Mouse (Mus musculus) forebrain, embryonic 11.5 days (tissue): ENCODE data around the gene Zfp672. TPM values are rescaled to one million over a fixed set of nuclear protein-coding genes. Genes with fewer than 3 reads are reported as not detected.

Experiments used
- ATAC-seq: fragments of 200-750 bp; cut with Nextera tagmentation; replicated peaks from 2 replicates; pipeline ENCODE4 v1.8.0; 2017; ENCODE audit warnings: moderate TSS enrichment; ENCODE audit not compliant: low FRiP score
- DNase-seq: peaks from one replicate; pipeline ENCODE4 v3.0.0-alpha.2; 2017; ENCODE audit warnings: low spot score
- H3K27ac ChIP-seq: fragments of 300-500 bp; sonication (generic); 2 replicates; pipeline ENCODE4 v1.5.1; 2014; ENCODE audit warnings: low read depth, low read length
- H3K27me3 ChIP-seq: fragments of 300-500 bp; sonication (generic); 2 replicates; pipeline ENCODE4 v1.6.1; 2014; ENCODE audit warnings: mild to moderate bottlenecking, low read length, mixed read lengths; ENCODE audit not compliant: control insufficient read depth, insufficient read depth
- H3K36me3 ChIP-seq: fragments of 300-500 bp; sonication (generic); 2 replicates; pipeline ENCODE4 v1.6.1; 2014; ENCODE audit warnings: mild to moderate bottlenecking, low read length, moderate library complexity, mixed read lengths; ENCODE audit not compliant: control insufficient read depth, insufficient read depth
- H3K4me1 ChIP-seq: fragments of 300-500 bp; sonication (generic); replicated peaks from 2 replicates; pipeline ENCODE4 v1.6.1; 2014; ENCODE audit warnings: low read length, mixed read lengths; ENCODE audit not compliant: control insufficient read depth, insufficient read depth
- H3K4me2 ChIP-seq: fragments of 300-500 bp; sonication (generic); 2 replicates; pipeline ENCODE4 v1.6.1; 2014; ENCODE audit warnings: low read depth, mild to moderate bottlenecking, low read length, moderate library complexity, mixed read lengths; ENCODE audit not compliant: severe bottlenecking
- H3K4me3 ChIP-seq: fragments of 300-500 bp; sonication (generic); 2 replicates; pipeline ENCODE4 v1.5.1; 2014; ENCODE audit warnings: low read depth, low read length
- H3K9ac ChIP-seq: fragments of 300-500 bp; sonication (generic); 2 replicates; pipeline ENCODE4 v1.6.1; 2014; ENCODE audit warnings: low read length
- H3K9me3 ChIP-seq: fragments of 300-500 bp; sonication (generic); 2 replicates; pipeline ENCODE4 v1.6.1; 2016; ENCODE audit warnings: low read length, mixed read lengths; ENCODE audit not compliant: control insufficient read depth
- WGBS: fragments of 180-500 bp; shearing (Covaris S2); extraction: QIAGEN DNeasy Blood & Tissue Kit; methylation state at CpG from one replicate; pipeline ENCODE4 v1.1.7; 2014; 5-methylcytosine and 5-hydroxymethylcytosine counted together
- polyA plus RNA-seq: library from polyadenylated mRNA; unstranded; fragments of >200 nt; fragmentation: Nextera tagmentation; extraction: Ambion mirVana; gene quantifications from 2 replicates; pipeline ENCODE4 v1.2.1, GENCODE M21; 2014

Zfp672 gene
- polyA plus RNA-seq, 1 experiment from 2014 or later, result 33.2 TPM

DNA sequence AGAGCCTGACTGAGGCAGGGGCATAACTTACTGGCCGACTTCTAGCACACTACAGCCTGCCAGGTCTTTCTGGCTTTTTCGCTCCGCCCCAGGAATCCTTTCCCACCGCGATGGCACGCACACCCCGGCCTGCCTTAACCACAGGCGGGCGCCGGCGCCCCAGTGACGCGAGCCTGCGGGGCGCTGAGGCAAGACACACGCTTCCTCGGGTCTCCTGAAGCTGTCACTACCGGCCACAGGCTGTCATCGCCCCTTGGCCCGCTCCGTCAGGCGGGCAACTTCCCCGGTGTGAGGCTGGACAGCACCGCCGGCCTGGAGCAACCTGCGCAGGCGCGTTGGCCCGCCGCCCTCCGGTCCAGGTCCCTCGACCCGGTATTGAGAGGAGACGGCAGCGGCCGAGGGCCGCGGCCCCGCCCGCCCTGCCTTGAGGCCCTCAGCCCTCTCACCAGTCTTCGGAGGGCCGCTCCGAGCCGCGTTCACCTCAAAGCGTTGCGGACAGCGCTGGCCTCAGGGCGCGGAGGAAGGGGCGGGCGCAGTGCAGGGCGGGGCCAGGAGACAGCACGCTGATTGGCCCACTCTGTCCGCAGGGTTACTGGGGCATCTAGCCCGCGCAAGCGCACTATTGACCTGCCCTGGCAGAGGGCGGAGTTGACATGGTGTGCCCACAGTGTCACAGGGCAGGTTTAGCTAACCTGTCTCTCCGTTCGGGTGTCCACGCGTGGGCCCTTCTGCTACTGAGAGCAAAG, 7.1 kb downstream of the Zfp672 start:
- peak overlapping the region; percentile 83 for H3K9ac ChIP-seq
- WGBS, result under 1% methylated on average over 56 of the region's 63 CpGs
- ATAC-seq (peak; percentile 99), DNase-seq (peak; percentile 98)
- H3K4me3 ChIP-seq, result peak overlapping the region; percentile 73
- H3K27ac ChIP-seq, result peak overlapping the region; percentile 92
- no peaks in the 10 kb centered on the region; the same call in 1 of the 2 replicates for H3K36me3 ChIP-seq
- H3K27me3 ChIP-seq, result no peaks in the 10 kb centered on the region
- H3K4me2 ChIP-seq, result peak overlapping the region; percentile 76
- no peaks in the 10 kb centered on the region for H3K9me3 ChIP-seq
- peaks cover 6% of the 10 kb centered on the region; the same call in 1 of the 2 replicates for H3K4me1 ChIP-seq

DNA sequence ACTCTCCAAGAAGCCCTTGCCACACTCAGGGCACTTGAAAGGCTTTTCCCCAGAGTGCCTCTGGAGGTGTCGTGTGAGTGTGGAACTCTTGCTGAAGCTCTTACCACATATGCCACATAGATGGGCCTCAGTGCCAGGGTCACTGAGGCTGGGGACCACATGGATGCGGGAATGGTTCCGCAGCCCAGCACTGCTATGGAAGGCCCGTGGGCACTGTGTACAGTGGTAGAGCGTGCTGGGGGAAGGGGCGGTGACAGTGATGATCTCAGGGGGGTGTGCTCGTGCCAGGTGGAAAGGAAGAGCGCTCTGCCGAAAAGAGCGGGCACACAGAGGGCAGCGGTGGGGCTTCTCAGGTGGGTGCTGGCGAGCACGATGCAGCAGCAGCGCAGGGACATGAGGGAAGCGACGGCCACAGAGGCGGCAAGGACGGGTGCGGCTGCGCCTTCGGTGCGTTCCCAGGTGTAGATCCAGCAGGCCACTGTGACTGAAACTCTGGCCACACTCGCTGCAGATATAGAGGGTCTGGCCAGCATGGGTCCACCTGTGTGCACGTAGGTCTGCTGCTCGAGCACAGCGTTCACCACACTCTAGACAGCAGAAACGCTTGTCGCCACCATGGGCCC, 13.3 kb downstream of the Zfp672 start:
- H3K36me3 ChIP-seq, result no peaks in the 10 kb centered on the region; the same call in 1 of the 2 replicates
- no peaks in the 10 kb centered on the region for H3K27me3 ChIP-seq
- no peaks in the 10 kb centered on the region; the same call in 1 of the 2 replicates for H3K4me1 ChIP-seq
- H3K9ac ChIP-seq, result no peak overlapping the region
- ATAC-seq (no peak), DNase-seq (no peak)
- no peak overlapping the region for H3K4me3 ChIP-seq
- no peaks in the 10 kb centered on the region for H3K9me3 ChIP-seq
- no peak overlapping the region for H3K27ac ChIP-seq
- H3K4me2 ChIP-seq, result no peak overlapping the region
- WGBS, result 73% methylated on average over 28 of the region's 28 CpGs

DNA sequence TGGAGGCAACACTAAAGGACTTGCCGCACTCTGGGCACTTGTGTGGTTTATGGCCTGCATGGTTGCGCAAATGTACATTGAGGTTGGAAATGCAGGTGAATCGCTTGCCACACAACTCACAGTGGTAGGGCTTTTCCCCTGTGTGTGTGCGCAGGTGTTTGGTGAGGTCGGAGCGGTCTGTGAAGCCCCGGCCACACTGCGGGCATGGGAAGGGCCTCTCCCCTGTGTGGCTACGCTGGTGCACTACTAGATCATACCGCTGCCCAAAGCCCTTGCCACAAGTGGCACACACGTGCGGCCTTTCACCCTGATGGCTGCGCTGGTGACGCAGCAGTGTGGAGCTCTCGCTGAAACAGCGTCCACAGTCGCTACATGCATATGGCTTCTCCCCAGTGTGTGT, 13.8 kb downstream of the Zfp672 start:
- ATAC-seq (no peak), DNase-seq (no peak)
- 82% methylated on average over 17 of the region's 17 CpGs for WGBS
- Histone ChIP-seq H3K36me3 (no peaks in the 10 kb centered on the region; the same call in 1 of the 2 replicates), H3K9me3 (no peaks in the 10 kb centered on the region), H3K4me2 (no peak overlapping the region), H3K4me1 (no peaks in the 10 kb centered on the region), H3K9ac (no peak overlapping the region), H3K27me3 (no peaks in the 10 kb centered on the region), H3K27ac (no peak overlapping the region), H3K4me3 (no peak overlapping the region)

DNA sequence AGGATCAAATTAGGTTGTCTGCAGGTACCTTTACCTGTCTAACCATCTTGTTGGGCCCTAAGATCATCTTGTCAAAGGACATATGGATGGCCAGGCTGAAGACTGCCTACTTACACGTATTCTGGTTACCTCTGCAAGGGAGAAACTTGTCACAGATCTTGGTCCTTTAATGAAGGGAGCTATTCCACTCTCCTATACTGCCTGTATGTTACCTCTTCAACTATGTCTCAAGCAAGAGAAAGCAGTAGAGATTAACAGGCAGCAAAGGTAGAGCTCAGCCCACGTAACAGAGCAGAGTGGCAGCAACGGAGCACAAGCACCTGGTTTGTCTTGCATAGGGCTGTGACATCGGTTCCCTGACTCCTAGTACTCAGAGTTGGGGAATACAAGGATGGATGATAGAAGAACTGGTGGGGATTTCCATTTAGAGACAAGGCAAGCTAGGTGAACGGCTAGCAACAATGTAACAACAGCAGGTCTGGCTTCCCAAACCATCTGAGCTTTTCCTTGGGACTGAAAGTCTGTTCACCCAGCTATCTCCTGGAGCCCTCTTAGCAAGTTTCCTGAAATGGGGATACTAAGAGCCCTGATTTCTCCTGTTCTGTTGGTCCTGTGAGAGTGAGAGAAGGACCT, 14.5 kb downstream of the Zfp672 start:
- Histone ChIP-seq H3K9ac (no peak overlapping the region), H3K27ac (no peak overlapping the region), H3K9me3 (no peaks in the 10 kb centered on the region), H3K4me1 (no peaks in the 10 kb centered on the region), H3K4me2 (no peak overlapping the region), H3K36me3 (no peaks in the 10 kb centered on the region; the same call in 1 of the 2 replicates), H3K27me3 (no peaks in the 10 kb centered on the region), H3K4me3 (no peak overlapping the region)
- ATAC-seq, result no peak
- WGBS, result 89% methylated on average over 5 of the region's 5 CpGs
- no peak for DNase-seq

DNA sequence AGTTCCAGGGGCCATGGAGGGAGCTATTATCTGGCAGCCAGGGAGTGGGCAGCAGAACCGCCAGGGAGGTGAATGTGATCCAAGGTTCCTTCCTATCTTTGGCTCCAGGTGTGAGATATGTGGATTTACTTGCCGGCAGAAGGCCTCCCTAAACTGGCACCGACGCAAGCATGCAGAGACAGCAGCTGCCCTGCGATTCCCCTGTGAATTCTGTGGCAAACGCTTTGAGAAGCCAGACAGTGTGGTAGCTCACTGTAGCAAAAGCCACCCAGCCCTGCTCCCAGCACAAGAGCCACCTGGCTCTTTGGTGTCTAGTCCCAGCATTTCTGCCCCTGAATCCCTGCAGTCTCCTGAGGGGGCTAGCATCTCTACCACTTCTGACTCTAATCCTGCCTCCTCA, 16.1 kb downstream of the Zfp672 start:
- WGBS, result 96% methylated on average over 6 of the region's 6 CpGs
- H3K4me3 ChIP-seq, result no peak overlapping the region
- H3K9ac ChIP-seq, result no peak overlapping the region
- no peak overlapping the region for H3K27ac ChIP-seq
- no peaks in the 10 kb centered on the region for H3K9me3 ChIP-seq
- ATAC-seq (no peak), DNase-seq (no peak)
- no peaks in the 10 kb centered on the region for H3K27me3 ChIP-seq
- no peak overlapping the region for H3K4me2 ChIP-seq
- H3K36me3 ChIP-seq, result no peaks in the 10 kb centered on the region; the same call in 1 of the 2 replicates
- no peaks in the 10 kb centered on the region for H3K4me1 ChIP-seq

DNA sequence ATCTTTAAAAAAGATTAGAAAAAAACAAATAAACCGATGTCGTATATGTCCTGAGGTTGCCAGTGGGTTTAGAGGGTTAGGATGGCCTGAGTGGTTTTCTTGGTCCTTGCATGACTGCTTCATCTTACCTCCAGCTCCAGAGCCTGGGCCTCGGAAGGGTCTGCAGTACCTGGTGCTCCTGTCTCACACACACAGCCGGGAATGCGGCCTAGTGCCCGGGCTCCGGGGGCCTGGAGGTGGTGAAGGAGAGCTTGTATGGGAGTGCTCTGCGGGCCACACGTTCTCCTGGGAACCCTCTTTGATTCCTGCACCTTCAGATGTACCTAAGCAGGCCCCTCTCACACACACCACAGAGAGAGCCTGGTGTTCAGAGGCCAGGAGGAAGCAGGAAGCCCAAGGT, 21.5 kb downstream of the Zfp672 start:
- no peak overlapping the region for H3K9ac ChIP-seq
- no peak overlapping the region for H3K4me3 ChIP-seq
- DNase-seq (no peak), ATAC-seq (no peak)
- H3K36me3 ChIP-seq, result no peaks in the 10 kb centered on the region
- peaks cover 2% of the 10 kb centered on the region; the same call in 1 of the 2 replicates for H3K4me1 ChIP-seq
- H3K4me2 ChIP-seq, result no peak overlapping the region
- H3K9me3 ChIP-seq, result no peaks in the 10 kb centered on the region
- no peak overlapping the region for H3K27ac ChIP-seq
- H3K27me3 ChIP-seq, result no peaks in the 10 kb centered on the region
- WGBS, result 91% methylated on average over 9 of the region's 9 CpGs

DNA sequence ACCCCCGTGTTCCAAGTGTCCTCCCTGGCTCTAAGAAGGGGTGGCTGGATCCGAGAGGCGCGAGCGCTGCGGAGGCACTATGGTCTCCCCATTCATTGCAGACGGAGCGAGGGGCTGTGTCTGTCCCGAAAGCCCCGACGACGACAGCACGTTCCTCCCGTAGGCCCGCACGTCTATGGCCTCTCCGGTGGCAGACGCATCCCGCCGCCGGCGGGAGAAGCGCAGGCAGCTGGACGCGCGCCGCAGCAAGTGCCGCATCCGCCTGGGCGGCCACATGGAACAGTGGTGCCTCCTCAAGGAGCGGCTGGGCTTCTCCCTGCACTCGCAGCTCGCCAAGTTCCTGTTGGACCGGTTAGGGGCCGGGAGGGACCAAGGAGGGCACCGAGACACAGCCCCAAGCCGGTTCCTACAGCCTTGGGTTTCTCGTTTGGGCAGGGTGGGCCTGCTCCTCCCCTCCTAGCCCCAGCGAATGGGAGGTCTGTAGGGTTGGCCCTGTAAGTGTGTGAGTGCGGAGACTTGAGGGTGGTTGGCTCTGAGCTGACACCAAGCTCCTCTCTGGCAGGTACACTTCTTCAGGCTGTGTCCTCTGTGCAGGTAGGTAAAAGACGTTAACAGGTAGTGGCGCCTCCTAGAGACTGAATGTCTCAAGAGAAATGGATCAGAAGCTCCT, 22.6 kb downstream of the Zfp672 start:
- H3K4me1 ChIP-seq, result peaks cover 2% of the 10 kb centered on the region; the same call in 1 of the 2 replicates
- ATAC-seq (peak; percentile 42), DNase-seq (peak; percentile 80)
- H3K9ac ChIP-seq, result peak overlapping the region; percentile 69
- no peaks in the 10 kb centered on the region for H3K36me3 ChIP-seq
- H3K27me3 ChIP-seq, result no peaks in the 10 kb centered on the region
- peak overlapping the region; percentile 48 for H3K4me3 ChIP-seq
- under 1% methylated on average over 42 of the region's 42 CpGs for WGBS
- no peak overlapping the region; the same call in 1 of the 2 replicates for H3K27ac ChIP-seq
- H3K9me3 ChIP-seq, result no peaks in the 10 kb centered on the region
- H3K4me2 ChIP-seq, result peak overlapping the region; percentile 83

DNA sequence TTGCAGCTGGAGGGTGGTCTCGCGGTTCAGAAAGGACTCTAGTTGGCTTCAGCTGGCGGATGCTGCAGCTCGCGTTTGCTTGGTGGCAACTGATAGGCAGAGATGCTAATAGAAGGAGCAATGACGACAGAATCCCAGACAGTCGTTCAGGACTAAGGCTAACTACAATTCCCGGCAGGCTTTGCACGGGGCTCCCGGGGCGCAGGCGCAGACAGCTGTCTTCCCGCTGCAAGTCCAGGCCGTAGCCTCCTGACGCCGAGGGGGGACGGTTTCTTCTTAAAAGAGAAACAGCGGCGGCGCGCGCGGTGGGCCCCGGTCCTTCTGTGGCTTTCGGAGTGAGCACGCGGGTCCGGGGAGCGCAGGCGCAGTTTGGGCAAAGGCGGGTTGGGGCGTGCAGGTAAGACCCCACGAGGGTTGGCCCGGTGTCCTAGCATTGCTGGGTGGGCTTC, 23.3 kb downstream of the Zfp672 start, which contains the start of gene Zfp692:
Zfp692 (plus strand) TSS at position 210 of the 449 bp plus-strand sequence.
- 0% methylated on average over 34 of the region's 34 CpGs for WGBS
- peak; percentile 98 for DNase-seq
- Histone ChIP-seq H3K27me3 (no peaks in the 10 kb centered on the region), H3K27ac (no peak within 1 kb of the TSS; the same call in 1 of the 2 replicates), H3K36me3 (no peaks in the 10 kb centered on the region), H3K9me3 (no peaks in the 10 kb centered on the region), H3K4me2 (peak within 1 kb of the TSS; percentile 83), H3K4me1 (peaks cover 2% of the 10 kb centered on the region; the same call in 1 of the 2 replicates), H3K4me3 (peak within 1 kb of the TSS; percentile 48), H3K9ac (peak within 1 kb of the TSS; percentile 69)
- ATAC-seq, result peak; percentile 74
